Mouse (Mus musculus): ENCODE results near the gene Mrps7. TPM values are rescaled to one million over a fixed set of nuclear protein-coding genes. Genes with fewer than 3 reads are reported as not detected.

Gene Mrps7
- total RNA-seq (2015) (56.9 and 63.7 TPM in 2 replicates), total RNA-seq (2017) (43.2 and 50.3 TPM in 2 replicates)

DNA sequence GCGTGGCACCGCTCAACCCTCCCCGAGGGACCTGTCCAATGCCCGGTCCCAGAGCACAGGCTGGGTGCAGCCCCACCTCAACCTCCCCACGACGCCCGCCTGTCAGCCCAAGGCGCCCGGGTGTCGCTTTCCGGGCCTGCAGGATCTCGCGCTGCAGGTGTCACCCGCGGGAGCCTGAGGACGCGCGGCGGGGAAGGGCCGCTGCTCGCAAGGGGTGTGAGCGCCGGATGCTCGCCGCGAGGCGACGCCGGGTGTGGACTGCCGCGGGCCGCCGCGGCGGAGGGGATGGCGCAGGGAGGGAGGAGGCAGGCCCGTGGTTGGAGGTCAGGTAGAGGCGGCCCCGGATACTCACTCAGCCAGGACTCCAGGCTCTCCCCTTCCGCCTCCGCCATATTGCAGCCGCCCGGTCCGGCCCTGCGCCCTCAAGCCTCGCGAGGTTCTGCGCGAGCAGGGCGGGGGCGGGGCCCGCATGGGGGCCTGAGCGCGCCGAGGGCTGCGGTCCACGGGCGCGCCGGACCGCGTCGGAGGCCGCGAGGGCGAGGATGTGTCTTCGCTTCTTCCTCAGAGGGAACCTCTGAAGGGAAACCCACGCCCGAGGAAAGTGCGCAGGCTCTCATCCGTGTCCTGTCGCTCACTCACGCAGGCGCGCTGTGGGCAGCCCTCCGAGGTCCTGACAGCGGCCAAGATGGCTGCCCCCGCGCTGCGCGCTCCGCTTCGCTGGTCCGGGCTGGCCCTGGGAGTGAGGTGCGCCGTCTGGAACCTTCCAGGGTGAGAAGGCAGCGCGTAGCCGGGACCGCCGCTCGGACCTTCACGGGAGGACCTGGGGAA is at the start of gene Mrps7, which contains the start of gene Gga3:
TSS of gene Mrps7 (plus strand) at position 450 of the 828 bp plus-strand sequence.
TSS of gene Gga3 (minus strand) at position 576 of the 828 bp plus-strand sequence.
- ATAC-seq (replicated peaks; ENCODE audit: poor library complexity) = peak; percentile 83

DNA sequence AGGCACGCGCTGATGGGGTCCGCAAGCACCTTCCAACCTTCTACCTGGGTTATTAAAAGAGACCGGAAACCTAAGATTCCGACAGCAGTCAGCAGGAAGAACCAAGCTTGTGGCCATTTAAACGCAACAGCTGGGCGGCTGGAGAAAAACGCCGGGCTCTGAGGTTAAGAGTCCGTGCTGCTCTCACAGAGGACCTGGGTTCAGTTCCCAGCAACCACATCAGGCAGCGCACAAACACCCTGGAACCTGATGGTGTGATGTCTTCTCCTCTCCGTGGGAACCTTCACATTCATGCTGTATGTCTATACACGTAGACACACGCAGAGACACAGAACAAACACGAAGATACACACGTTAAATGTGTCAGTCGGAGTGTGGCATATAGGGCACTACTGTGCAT is 48.0 kb upstream of the Mrps7 start:
- no peak for ATAC-seq (replicated peaks; ENCODE audit: poor library complexity)

DNA sequence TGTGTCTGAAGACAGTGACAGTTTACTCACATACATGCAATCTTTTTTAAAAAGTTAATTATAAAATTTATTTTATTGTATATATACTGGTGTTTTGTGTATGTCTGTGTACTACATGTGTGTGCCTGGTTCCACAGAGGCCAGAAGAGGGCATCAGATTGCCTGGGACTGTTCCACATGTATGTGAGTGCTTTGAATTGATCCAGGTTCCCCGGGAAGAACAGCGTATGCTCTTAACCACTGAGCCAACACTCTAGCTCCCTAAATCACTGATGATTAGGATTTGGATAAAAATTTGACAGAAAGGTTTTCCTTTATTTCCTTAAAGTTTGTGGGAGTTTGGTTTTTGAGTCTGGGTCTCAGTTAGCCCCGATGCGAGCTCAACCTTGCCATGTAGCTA is 40.3 kb upstream of the Mrps7 start:
- ATAC-seq (replicated peaks; ENCODE audit: poor library complexity) = peak; percentile 53

DNA sequence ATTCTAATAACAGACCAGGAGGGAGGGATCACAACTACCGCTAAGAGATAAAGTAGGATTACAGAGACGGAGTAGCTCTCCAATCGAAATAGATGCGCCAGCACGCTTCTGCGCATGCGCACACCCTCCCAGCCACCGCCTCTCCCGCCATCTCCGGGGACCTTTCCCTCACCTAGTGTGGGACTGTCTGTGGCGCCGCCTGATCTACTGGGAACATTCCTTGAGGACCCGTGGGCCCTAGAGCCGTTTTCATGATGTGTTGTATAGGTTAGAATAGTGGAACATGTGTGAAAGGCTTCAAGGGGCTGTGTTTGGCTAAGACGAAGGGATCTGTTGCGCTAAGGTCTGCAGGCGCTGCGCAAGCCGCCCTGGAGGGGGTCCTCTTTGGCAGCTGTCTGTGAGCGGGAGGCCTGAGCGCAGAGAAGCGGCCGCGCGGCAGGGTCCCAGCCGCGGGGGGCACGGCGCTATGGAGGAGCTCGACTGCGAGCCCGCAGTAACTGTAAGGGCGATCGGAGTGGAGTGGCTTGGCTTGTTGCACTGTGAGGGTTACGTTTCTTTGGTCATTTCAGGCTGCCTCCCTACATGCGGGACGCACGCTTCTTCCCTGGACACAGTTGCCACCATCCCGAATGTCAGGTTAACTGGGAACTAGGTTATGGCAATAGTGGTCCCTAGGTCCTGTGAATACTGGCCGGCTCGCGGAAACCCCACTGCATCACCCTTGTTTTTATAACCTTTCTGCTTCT is 39.5 kb upstream of the Mrps7 start, which contains the start of gene Nup85:
TSS of gene Nup85 (plus strand) at position 371 of the 746 bp plus-strand sequence.
- peak; percentile 95 for ATAC-seq (replicated peaks; ENCODE audit: poor library complexity)

DNA sequence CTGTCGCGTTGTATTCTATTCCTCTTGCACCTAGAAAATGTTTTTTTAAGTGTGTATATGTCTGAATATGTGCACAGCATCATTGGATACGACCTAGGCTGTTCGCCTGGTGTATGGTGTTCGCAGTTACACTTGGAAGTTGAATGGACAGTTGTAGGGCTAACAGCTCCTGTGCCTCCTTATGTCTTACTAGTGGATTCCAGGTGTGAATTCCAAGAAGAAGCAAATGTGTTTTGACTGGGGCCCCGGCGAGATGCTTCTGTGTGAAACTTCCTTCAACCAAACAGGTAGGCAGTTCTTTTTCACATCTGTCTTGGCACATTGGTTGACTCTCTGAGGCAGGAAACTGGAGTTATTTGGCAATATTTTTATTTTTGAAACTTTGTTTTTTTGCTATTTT is 38.8 kb upstream of the Mrps7 start:
- no peak for ATAC-seq (replicated peaks; ENCODE audit: poor library complexity)

GRCm38 (mm10) chr11:115579080-115579479 is 24.6 kb upstream of the Mrps7 start:
- no peak for ATAC-seq (replicated peaks; ENCODE audit: poor library complexity)

- no peak for ATAC-seq (replicated peaks; ENCODE audit: poor library complexity)
Observed at GRCm38 (mm10) chr11:115582913-115583606, 20.7 kb upstream of the Mrps7 start.

GRCm38 (mm10) chr11:115584376-115585073 is 19.2 kb upstream of the Mrps7 start:
- ATAC-seq (replicated peaks; ENCODE audit: poor library complexity) = no peak

DNA sequence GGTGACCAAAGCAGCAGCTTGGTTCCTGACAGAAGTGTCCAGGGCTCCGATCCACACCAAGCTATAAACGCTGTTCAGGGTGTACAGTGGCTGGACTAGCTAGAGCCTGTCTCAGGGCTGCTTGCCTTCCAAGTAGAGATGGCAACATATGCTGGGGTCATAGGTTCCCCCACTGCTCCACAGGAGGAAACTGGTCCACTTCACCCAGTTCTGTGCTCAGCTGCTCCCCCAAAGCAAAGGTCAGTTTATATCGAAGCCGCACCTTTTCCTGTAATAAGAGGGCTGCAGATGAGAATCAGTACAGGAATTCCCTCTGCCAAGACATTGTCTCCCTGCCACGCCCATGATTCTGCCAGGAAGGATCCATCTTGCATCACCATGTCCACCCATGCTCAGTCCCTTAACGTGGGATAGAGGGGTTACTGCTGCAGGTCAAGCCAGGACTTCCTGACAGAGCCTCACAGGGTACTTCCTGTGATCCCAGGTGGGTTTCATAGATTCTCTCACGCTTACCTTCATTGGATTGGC is 18.1 kb upstream of the Mrps7 start:
- ATAC-seq (replicated peaks; ENCODE audit: poor library complexity) = no peak

- ATAC-seq (replicated peaks; ENCODE audit: poor library complexity) = no peak
Observed at GRCm38 (mm10) chr11:115586403-115586802, 17.3 kb upstream of the Mrps7 start.

DNA sequence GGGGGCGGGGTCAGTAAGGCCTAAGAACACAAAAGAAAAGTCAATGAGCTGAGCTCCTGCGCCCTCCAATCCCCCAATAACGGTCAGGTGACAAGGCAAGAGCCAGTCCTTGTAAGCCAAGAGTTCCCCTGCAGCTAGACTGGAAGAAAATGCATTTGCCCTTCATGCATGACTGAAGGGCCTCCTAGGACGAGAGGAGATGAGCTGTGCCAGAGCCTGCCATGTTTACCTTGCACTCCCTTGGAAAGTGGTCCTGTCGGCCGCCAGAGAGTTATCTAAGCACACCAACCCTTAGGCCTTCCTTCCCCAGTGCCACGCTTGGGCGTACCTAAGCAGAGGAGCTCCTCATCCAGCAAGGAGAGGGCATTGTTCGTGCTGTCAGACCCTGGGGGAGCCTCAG is 15.7 kb upstream of the Mrps7 start:
- no peak for ATAC-seq (replicated peaks; ENCODE audit: poor library complexity)

DNA sequence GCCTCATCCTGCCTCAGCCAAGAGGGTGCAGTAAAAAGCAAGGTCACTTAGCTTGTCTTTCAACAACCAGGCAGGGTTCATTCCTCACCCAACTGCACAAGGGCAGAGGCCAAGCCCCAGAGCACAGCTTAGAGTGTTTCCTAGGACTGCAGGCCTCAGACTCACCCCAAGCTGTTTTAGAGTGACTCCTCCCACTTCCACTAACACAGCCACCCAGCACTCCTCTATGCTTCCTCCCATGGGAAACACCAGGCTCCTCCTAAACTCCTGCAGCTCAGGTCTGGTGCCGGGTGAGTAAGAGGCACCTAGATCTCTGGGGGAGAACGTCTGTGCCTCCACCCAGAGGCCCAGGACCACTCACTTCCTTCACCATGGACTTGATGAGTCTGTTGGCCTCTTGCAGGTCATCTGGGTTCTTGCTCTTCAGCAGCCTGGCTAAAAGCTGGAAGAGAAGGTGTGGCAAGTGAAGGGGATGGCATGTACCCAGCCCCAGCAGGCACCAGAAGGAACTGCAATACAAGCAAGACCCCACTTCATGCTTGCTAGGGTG is 13.1 kb upstream of the Mrps7 start:
- ATAC-seq (replicated peaks; ENCODE audit: poor library complexity) = no peak

DNA sequence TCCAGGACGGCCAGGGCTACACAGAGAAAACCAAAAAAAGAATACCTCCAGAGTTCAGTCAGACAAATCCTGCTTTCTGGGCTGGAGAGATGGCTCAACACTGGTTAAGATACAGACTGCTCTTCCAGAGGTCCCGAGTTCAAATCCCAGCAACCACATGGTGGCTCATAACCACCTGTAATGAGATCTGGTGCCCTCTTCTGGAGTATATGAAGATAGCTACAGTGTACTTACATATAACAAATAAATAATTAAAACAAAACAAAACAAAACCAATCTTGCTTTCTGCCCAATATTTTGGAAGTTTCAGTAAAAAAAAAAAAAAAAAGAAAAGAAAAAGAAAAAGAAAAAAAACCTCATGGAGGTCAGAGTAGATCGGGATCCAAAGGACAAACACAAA is 8.5 kb upstream of the Mrps7 start:
- no peak for ATAC-seq (replicated peaks; ENCODE audit: poor library complexity)

- ATAC-seq (replicated peaks; ENCODE audit: poor library complexity) = peak; percentile 36
Observed at GRCm38 (mm10) chr11:115598309-115598708, 5.4 kb upstream of the Mrps7 start.

- ATAC-seq (replicated peaks; ENCODE audit: poor library complexity) = no peak
Observed at GRCm38 (mm10) chr11:115599722-115600121, 4.0 kb upstream of the Mrps7 start.

DNA sequence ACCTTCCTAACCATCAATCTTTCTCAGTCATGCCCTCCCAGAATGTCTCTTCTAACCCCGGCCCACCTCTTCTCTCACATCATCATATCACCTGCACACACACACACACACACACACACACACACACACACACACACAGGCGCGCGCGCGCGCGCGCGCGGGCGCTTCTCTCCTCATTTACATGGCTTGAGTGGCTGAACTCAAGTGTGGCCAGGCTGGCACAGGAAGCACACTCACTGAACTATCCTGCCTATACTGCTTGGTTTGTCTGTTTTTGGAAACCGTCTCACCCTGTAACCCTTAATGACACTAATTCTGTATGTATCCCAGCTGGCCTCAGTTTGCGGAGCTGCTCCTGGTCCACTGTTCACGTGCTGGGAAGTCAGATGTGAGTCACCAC is 3.0 kb upstream of the Mrps7 start:
- ATAC-seq (replicated peaks; ENCODE audit: poor library complexity) = no peak

DNA sequence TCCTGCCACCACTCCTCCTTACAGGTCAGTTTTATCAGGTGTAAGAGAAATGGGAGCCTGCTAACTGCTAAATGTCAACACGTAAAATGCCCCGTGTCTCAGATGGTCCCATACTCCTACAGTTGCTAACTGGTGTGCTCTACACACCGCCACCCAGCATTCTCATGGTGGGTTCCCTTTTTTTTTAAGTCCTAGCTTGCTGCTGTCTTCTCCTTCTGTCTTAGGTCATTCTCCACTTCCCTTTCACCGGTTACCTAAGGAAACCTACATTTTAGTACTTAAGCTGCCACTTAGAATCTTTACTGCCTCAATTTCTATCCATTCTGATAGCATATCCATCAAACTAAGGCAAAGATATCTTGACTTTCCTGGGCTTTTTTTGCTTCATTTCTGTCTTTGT is 2.6 kb upstream of the Mrps7 start:
- 0 out of 2 replicates have a peak, but pooled peaks have one; percentile 17 for ATAC-seq (replicated peaks; ENCODE audit: poor library complexity)

- 0 out of 2 replicates have a peak, but pooled peaks have one; percentile 4 for ATAC-seq (replicated peaks; ENCODE audit: poor library complexity)
Observed at GRCm38 (mm10) chr11:115603128-115603475, 623 bp upstream of the Mrps7 start.

- ATAC-seq (replicated peaks; ENCODE audit: poor library complexity) = peak; percentile 7; the same call in 1 of the 2 replicates
Observed at GRCm38 (mm10) chr11:115604304-115604696, 575 bp downstream of the Mrps7 start.

DNA sequence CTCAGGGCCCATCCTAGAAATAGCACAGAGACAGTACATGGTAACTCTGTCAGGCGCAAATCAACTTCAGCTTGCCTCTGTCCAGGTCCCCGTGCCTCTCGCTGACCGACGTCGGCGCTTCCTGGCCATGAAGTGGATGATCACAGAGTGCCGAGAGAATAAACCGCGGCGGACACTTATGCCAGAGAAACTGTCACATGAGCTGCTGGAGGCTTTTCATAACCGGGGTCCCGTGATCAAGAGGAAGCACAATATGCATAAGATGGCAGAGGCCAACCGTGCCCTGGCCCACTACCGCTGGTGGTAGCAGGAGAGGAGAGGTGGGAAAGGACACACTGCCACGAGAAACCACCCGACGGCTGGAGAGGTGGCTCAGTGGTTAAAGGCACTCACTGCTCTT is 3.0 kb downstream of the Mrps7 start:
- no peak for ATAC-seq (replicated peaks; ENCODE audit: poor library complexity)

All from megakaryocyte progenitor cell, adult 5-6 weeks (primary cell).